Mouse (Mus musculus) gonadal fat pad, adult 2 months (tissue): ENCODE results near the gene BC030870. TPM values are rescaled to one million over a fixed set of nuclear protein-coding genes. Genes with fewer than 3 reads are reported as not detected.
"Not testable (repeated sequence)": the region's sequence is repeated elsewhere in the genome, so short reads cannot be mapped to it uniquely, and the experiment has no call there.

Experiments used
- DNase-seq: peaks from one replicate; pipeline ENCODE4 v3.0.0-alpha.2; 2012; ENCODE audit warnings: low read depth
- polyA plus RNA-seq: library from polyadenylated mRNA; depleted of rRNA; stranded (reverse); fragments of >200 nt; gene quantifications from 2 replicates; pipeline ENCODE4 v1.2.3, GENCODE M21; 2012; rRNA removed

BC030870 gene
- polyA plus RNA-seq: not detected in 2 replicates

DNA sequence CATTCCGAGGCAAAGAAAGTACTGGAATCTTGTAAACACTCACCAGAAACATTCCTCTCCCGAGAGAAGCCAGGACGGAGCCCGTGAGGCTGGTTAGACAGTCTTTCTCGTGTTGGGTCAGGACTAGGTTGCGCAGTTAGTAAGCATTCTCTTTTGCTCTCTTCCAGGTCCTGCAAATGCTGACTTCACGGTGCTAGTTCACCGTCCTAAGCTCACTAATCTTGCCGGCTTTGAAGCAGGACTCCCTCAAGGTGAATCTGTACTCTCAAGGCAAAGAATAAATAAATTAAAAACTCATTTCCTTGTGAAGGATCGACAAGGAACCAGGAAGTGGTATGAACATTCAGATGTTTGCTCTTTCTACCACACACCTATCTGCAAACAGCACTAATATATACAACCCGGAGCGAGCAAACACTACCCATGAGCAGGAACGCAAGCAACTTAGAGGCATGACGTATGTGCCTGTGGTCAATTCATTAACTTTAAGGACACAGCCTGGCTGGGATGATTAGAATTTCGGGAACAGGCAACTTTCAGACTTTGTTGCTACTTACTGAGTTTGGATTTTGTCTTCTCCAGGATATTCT lies at the start of gene BC030870:
BC030870 (minus strand) TSS at position 365 of the 590 bp plus-strand sequence.
- DNase-seq: no peak

DNA sequence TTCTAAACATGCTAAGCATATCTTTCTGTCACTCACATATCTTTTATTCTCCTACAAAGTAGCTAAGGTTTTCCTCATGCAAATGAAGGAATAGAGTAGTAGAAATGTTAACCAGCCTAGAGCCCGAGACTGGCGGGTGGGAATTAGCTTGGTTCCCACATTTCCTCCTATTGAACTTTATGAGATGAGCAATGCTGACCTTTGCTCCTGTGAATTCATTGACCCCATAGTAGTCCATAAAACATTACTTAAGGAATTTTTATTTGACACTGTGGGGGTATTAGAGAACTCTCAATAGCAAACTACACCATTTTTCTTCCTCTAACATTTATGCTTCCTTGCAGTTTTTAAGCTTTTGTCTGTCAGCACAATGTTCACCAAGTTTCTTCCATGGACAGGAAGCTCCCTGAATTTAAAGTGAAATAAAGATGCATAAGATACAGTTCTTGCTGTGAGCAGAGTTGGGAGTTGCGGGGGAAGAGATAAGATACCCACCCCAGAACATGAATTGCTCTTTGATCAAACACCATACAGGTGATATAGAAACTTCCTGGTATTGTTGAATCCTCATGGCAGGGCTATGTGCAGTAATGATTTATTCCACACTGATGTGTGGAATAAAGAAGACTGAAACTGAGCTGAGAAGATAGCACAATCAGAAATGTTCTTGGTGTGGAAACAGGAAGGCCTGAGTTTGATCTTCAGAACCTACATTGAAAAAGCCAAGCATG lies 45.5 kb upstream of the BC030870 start:
- no peak for DNase-seq

DNA sequence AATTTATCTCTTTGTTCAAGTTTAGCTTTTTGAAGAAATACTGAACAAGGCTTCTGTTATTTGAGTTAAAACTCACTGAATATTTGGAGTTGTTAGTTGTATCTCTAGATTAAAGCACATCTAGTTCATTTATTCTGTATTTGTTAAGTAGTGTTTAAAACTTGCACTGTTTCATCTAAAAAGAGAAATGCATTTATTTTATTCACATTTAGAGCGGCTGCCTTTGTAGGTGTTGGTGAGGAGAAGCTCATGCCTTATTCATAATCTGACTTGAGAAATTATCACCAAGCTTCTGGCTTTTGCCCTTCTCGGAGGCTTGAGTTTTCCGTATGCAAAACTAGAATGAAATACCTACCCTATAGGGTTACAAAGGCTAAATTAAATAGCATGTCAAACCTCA lies 39.8 kb upstream of the BC030870 start:
- DNase-seq: no peak

- not testable (repeated sequence) for DNase-seq
Observed at GRCm38 (mm10) chr8:65160676-65161075, 31.3 kb upstream of the BC030870 start.

DNA sequence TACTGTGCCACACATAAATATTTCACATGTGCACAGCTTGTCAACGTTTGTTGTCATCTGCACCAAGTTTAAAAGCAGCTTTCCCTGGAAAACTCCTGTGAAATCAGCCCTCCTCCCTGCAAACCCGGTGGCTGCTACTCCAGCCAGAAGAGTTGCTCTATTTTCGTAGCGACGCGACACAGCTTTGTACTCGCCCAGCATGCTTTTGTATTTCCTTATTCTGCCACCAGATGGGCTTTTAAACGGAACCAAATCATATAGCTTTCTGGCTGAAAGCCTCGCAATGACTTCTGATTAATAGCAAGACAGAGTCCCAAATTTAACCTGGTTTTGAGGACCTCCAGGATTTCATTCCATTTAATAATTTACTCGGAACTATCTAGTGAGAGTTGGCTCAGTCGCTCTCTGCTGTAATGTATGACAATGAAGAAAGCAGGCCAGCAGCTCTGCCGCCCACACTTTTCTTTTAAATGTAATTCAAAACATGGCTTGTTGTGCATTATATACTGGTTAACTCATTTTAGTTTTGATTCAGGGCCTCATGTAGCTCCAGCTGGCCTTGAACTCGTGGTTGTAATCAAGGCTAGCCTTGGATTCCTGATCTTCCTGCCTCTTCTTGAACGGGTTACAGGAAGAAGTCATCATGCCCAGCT lies 29.9 kb upstream of the BC030870 start:
- DNase-seq: no peak

- DNase-seq: no peak
Observed at GRCm38 (mm10) chr8:65157901-65158300, 28.5 kb upstream of the BC030870 start.

DNA sequence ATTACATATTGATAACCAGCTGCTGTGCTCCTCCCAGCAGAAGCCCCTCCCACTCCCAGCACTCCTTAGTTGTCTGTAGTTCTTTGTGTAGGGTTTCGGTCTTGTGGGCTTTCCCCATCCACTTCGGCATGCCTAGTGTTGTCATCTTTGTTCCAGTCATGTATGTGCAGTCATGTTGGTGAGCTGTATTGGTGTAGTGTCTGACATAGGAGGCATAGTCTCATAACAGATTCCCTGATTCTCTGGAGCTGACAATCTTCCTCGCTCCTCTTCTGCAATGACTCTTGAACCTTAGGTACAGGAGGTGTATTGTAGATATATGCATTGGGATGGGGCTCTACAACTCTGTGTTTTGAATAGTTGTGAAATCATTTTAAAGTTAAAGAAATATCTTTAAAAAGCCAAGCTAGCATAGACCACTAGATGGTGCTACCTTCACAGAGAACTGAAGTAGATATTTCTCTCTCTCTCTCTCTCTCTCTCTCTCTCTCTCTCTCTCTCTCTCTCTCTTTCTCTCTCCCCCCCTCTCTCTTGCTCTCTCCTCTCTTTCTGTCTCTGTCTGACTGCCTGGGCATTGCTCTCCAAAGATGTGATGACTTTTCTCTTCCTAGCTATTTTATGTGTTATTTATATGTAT lies 9.6 kb upstream of the BC030870 start:
- DNase-seq: no peak

GRCm38 (mm10) chr8:65126454-65126853 lies 2.9 kb downstream of the BC030870 start:
- no peak for DNase-seq

- DNase-seq: no peak
Observed at GRCm38 (mm10) chr8:65126014-65126413, 3.3 kb downstream of the BC030870 start.

- DNase-seq: no peak
Observed at GRCm38 (mm10) chr8:65112092-65112491, 17.3 kb downstream of the BC030870 start.

- DNase-seq: no peak
Observed at GRCm38 (mm10) chr8:65110285-65110691, 19.1 kb downstream of the BC030870 start.

DNA sequence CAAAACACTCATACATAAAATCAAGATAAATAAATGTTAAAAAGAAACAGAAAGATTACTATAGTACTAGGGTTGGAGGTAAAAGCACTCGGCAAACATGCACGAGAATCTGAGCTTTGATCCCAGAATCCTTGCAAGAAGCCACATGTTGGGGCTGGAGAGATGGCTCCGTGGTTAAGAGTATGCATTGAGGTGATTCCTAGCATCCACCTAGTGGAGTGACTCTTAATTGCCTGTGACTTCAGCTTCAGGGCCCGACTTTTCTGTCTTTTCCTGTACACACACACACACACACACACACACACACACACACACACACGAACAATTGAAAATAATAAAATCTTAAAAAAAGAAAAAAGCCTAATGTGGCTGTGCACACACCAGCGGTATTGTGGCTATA lies 20.4 kb downstream of the BC030870 start:
- DNase-seq: no peak

DNA sequence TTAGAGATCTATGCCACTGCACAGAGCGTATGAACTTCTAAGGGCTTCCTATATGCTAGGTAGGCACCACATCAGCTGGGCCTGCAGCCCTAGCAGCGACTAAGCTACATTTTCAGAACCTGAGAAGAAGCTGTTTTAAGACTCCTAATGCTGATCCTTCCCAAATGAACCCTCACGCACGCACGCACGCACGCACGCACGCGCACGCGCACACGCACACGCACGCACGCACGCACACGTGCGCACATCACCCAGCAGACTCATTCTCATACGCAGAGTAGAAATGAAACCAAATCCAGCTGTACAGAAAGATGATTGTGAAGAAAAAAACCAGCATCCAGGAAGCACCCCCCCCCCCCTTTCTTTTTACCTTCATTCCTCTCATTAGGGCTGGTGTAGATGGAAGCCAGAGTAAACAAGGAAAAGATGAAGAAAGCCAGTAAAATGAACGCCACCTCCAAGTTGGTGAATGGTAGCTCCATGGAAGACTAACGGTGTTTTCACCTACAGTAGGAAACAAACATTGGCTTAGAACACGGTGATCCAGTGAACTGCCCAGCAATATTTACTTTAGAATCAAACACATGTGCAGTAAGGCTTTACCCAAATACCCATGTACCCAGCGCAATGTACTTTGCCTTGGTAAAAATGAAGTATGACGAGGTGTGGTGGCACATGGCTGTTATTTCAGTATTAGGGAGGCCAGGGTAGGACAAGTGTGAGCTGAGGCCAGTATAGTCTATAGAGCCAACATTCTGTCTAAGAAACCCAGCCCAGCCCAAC lies 21.2 kb downstream of the BC030870 start:
- DNase-seq: no peak

DNA sequence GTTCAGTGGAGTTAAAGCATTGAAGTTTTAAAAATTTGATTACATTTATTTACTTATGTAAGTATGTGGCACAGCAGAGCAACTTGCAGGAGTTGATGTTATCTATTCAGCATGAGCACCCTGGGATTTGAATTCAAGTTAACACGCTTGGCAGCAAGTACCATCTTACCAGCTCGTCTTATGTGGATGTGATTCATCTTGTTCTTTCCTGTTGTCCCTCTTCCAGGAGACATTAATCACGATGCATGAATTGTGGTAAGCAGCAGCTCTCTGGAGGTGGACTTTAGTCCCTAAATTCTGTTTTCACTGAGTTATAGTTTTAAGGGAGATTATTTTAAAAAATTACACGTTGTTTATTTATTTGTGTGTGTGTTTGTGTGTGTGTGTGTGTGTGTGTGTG lies 25.3 kb downstream of the BC030870 start:
- DNase-seq: no peak

GRCm38 (mm10) chr8:65103632-65104031 lies 25.7 kb downstream of the BC030870 start:
- DNase-seq: no peak

DNA sequence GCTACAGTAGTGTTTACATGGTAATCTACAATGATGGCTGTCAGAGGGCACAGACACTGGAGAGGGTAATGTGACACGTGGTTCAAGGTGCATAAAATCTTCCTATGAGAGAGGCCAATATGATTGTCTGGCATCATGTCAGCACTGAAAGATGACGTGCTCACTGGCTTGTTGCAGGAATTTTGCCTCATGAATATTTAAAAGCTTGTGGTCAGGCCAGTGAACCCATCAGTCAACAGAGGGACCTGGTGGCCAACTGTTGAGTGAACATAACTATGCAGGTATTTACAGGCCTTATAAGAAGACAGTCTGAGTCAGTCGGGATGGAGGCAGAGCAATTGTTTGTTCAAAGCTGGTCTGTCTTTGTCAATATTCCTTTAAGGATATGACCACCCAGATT lies 29.6 kb downstream of the BC030870 start:
- no peak for DNase-seq

DNA sequence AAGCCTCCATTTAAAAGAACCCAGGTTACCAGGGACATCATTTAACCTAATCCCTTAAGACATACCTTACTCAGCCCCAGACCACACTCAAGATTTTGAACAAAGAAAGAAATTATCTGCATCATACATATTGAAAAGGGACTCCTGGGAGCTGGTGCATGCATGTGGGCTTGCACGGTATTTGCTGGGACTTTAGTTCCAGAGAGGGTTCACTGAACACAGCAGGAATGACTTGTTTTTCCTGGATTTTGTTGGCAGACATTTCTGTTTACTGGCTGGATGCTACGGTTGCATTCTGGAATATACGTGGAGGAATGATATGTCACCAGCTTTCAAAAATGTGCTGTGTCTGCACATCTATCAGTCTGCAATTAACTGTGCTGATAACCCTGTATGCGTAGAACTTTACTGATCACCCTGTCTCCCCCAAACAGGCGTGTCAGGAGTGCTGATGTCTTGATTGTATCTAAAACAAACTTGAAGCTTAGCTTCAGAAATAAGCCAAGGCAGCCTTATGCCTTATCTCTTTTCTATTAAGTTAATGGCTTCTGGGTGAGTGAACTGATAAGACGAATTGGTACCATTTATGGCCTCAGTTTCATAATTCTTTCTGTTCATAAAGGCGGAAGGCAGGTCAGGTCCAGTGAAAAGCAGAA lies 31.5 kb downstream of the BC030870 start:
- no peak for DNase-seq

DNA sequence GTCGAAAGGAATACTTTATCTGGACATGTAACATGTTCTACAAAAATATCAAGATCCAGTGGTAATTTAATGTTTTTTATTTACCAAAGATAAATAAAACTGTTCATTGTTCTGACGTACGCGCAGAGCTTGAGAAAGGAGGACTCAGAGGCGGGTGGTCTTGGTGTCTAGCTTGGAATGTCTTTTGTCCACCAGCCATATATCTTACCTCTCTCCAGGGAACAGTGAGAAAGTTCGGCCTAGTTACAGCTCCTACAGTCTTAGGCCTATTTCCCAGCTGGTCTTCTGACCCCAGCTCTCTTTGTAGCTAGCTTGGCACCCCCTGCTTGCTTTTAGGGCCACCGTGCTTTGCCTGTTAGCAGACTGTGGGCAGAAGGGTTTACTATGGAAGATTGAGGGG lies 39.6 kb downstream of the BC030870 start:
- DNase-seq: no peak

GRCm38 (mm10) chr8:65088120-65088519 lies 41.2 kb downstream of the BC030870 start:
- no peak for DNase-seq

GRCm38 (mm10) chr8:65087711-65088110 lies 41.7 kb downstream of the BC030870 start:
- no peak for DNase-seq

DNA sequence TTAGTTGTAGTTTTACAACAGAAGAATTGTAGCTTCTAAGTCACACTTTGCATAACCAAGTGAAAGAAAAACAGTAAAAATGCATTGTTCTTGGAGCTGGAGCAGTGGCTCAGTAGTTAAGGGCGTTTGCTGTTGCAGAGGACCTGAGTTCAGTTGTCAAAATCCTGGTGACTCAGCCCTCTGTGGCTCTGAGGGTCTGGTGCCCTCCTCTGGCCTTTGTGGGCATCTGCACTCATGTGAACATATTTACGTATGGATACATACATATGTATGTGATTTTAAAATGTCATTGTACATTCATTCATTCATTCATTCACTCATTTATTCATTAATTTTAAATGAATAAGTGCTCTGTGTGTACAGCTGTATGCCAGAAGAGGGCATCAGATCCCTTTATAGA lies 43.7 kb downstream of the BC030870 start:
- DNase-seq: no peak
